Mouse (Mus musculus) brain, adult 2 months (tissue): ENCODE measurements at regions not wholly inside any gene's neighbourhood (a gene's known extent, or its start where the extent isn't known, plus 50 kb on each side); places are given as distances from the start of the nearest gene placed in this dataset.
"Not testable (repeated sequence)": the region's sequence is repeated elsewhere in the genome, so short reads cannot be mapped to it uniquely, and the experiment has no call there.

ENCODE experiments used
- DNase-seq: peaks from one replicate; pipeline ENCODE4 v3.0.0; 2011; ENCODE audit warnings: low read depth, low spot score

DNA sequence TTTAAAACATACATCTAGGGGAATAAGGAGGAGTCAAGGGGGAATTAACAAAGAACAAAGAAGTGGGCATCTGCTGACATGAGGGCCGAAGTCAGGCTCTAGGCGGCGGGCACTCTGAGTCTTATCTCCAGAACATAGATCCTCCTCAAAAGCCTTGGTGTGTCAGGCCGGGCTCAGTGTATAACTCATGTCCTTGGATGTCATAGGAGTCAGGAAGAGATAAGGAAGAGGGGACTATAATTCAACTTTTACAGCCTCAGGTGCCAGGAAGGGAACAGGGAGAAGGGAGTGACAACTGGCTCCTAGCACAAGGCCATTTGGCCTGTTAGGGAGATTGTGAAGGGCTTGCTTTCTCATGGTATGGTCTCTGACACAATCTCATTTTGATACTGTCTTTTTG lies 185.9 kb upstream of the Ube2e2 start:
- not testable (repeated sequence) for DNase-seq

DNA sequence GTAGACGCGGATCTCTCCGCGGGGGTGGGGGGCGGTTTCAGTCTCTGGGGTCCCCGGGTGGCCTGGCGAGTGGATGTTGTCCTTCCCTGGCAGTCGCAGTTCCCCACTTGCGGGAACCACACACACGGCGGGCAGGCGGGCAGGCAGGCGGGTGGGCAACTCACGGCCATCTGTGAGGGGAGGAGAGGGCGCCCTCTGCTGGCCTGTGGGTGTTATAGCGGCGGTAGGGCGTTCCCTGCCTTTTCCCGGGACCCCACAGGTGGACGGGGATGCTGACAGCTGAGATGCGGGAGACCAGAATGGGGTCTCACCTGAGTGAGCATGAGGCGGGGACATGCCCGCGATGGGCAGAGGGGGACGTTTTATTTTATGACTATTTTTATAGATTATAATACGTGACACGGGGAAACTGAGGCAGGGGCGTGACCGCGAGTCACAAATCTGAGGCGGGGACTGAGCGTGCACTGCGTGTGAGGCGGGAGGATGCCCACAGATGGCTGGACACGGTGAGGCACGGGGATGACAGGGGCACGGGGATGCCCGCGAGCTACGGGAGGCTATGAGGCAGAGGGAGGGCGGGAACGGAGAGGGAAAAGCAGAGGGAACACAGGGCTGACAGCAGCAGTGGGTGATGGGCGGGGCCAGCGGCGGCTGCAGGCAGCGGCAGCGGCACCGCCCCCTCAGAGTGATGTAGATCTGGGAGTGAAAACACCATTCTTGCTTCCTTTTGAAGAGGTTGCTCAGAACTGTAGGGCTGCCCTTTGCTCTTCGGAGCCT lies 148.1 kb upstream of the Ube2e2 start:
- DNase-seq: peak; percentile 65

GRCm38 (mm10) chr14:19020102-19020501 lies 126.0 kb upstream of the Ube2e2 start:
- no peak for DNase-seq

- DNase-seq: no peak
Measured at GRCm38 (mm10) chr14:19015406-19015805, 121.3 kb upstream of the Ube2e2 start.

DNA sequence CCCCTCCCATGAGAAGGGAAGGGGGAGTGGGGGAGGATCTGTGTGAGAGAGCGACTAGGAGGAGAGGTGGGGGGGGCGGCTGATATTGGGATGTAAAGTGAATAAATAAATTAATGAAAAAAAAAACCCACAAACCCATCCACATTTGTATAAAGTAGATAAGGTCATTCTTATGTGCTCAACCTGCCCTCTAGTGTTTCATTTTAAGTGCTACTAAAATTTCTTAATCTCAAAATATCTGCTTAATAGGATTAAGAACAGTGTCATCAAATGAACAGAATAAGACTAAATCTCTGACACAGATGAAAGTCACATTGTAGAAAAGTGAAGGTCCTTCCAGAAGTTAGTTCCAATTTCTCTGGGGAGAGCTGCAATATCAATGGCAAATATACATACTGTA lies 119.5 kb upstream of the Ube2e2 start:
- DNase-seq: peak; percentile 10

GRCm38 (mm10) chr14:18983901-18984300 lies 89.8 kb upstream of the Ube2e2 start:
- peak; percentile 68 for DNase-seq

GRCm38 (mm10) chr14:18963864-18964263 lies 69.8 kb upstream of the Ube2e2 start:
- no peak for DNase-seq

GRCm38 (mm10) chr14:18963287-18963686 lies 69.2 kb upstream of the Ube2e2 start:
- no peak for DNase-seq
